Mouse (Mus musculus) CH12.LX (cell line): ENCODE measurements at regions not wholly inside any gene's neighbourhood (a gene's known extent, or its start where the extent isn't known, plus 50 kb on each side); places are given as distances from the start of the nearest gene placed in this dataset.

Experiments used
- DNase-seq: peaks from one replicate; pipeline ENCODE4 v3.0.0-alpha.2; 2013; ENCODE audit errors: extremely low read depth
- H3K27ac ChIP-seq: 2 replicates; pipeline ENCODE4 v1.5.1; 2012; ENCODE audit warnings: low read depth, mild to moderate bottlenecking, control low read depth, moderate library complexity; ENCODE audit not compliant: insufficient read depth
- H3K27me3 ChIP-seq: replicated peaks from 2 replicates; pipeline ENCODE3; 2012; ENCODE audit warnings: inconsistent platforms
- H3K36me3 ChIP-seq, 2 experiments: replicated peaks in 1 of 2; 2 replicates each; pipeline versions ENCODE3 to v1.6.1; 2012; ENCODE audit warnings: inconsistent platforms in 1 of 2, low read length in 1 of 2, mild to moderate bottlenecking in 1 of 2, mixed read lengths in 1 of 2, moderate library complexity in 1 of 2; ENCODE audit not compliant: control insufficient read depth in 1 of 2, insufficient read depth in 1 of 2
- H3K4me1 ChIP-seq, 2 experiments: 2 replicates each; pipeline ENCODE4 v1.6.1; 2012; ENCODE audit warnings: inconsistent platforms in 1 of 2, moderate library complexity in 1 of 2; ENCODE audit not compliant: insufficient read depth in 2 of 2, control insufficient read depth in 1 of 2
- H3K4me2 ChIP-seq: 2 replicates; pipeline ENCODE4 v1.6.1; 2012; ENCODE audit warnings: low read depth, mild to moderate bottlenecking, control low read depth; ENCODE audit not compliant: poor library complexity, insufficient read depth, severe bottlenecking
- H3K4me3 ChIP-seq, 3 experiments: fragments of 150-350 bp in 1 of 3; sonication (generic) in 1 of 3; replicated peaks in 1 of 3; 2 replicates each; pipeline versions ENCODE3 to v1.5.1; 2011 to 2012; ENCODE audit warnings: low read depth in 2 of 3, low read length in 2 of 3, mild to moderate bottlenecking in 2 of 3, moderate library complexity in 2 of 3, control low read depth in 1 of 3, improper control_type of control experiment in 1 of 3, inconsistent platforms in 1 of 3, mixed read lengths in 1 of 3; ENCODE audit not compliant: poor library complexity in 1 of 3
- H3K79me2 ChIP-seq: replicated peaks from 2 replicates; pipeline ENCODE4 v1.6.1; 2012; ENCODE audit warnings: mild to moderate bottlenecking, moderate library complexity; ENCODE audit not compliant: control insufficient read depth, poor library complexity, insufficient read depth, severe bottlenecking; ENCODE audit errors: extremely low read depth
- H3K9ac ChIP-seq: 2 replicates; pipeline ENCODE4 v1.6.1; 2012; ENCODE audit warnings: low read depth, mild to moderate bottlenecking, control low read depth, moderate library complexity; ENCODE audit not compliant: insufficient read depth
- H3K9me3 ChIP-seq: replicated peaks from 2 replicates; pipeline ENCODE3; 2012; ENCODE audit warnings: low read length, inconsistent platforms, mixed read lengths
- BHLHE40 ChIP-seq: IDR thresholded peaks from 2 replicates; pipeline ENCODE4 v1.6.1; 2011; ENCODE audit warnings: mild to moderate bottlenecking, low read depth, low read length, improper control_type of control experiment
- CHD1 ChIP-seq: IDR thresholded peaks from 2 replicates; pipeline ENCODE4 v1.6.1; 2012; ENCODE audit warnings: low read depth, low read length, improper control_type of control experiment, inconsistent platforms
- CTCF ChIP-seq, 2 experiments: IDR thresholded peaks in 1 of 2; conservative IDR thresholded peaks in 1 of 2; 2 replicates each; pipeline ENCODE4 v1.5.1; 2011 to 2012; ENCODE audit warnings: low read depth in 2 of 2, low read length in 2 of 2, improper control_type of control experiment in 1 of 2, inconsistent platforms in 1 of 2, mild to moderate bottlenecking in 1 of 2, moderate library complexity in 1 of 2
- ELF1 ChIP-seq: IDR thresholded peaks from 2 replicates; pipeline ENCODE4 v1.6.1; 2014; ENCODE audit warnings: low read depth, mild to moderate bottlenecking, inconsistent platforms, low read length, improper control_type of control experiment
- EP300 ChIP-seq: IDR thresholded peaks from 2 replicates; pipeline ENCODE4 v1.6.1; 2011; ENCODE audit warnings: low read length, improper control_type of control experiment
- ETS1 ChIP-seq: conservative IDR thresholded peaks from 2 replicates; pipeline ENCODE4 v1.6.1; 2012; ENCODE audit warnings: low read depth, mild to moderate bottlenecking, inconsistent platforms, low read length, improper control_type of control experiment, moderate library complexity
- GABPA ChIP-seq: IDR thresholded peaks from 2 replicates; pipeline ENCODE4 v1.6.1; 2012; ENCODE audit warnings: low read depth, low read length, improper control_type of control experiment, inconsistent platforms; ENCODE audit not compliant: insufficient replicate concordance
- HCFC1 ChIP-seq: IDR thresholded peaks from 2 replicates; pipeline ENCODE4 v1.6.1; 2012; ENCODE audit warnings: low read depth, mild to moderate bottlenecking, inconsistent platforms, low read length, improper control_type of control experiment
- IRF4 ChIP-seq: IDR thresholded peaks from 2 replicates; pipeline ENCODE4 v1.6.1; 2014; ENCODE audit warnings: low read depth, mild to moderate bottlenecking, inconsistent platforms, low read length, improper control_type of control experiment
- JUND ChIP-seq: conservative IDR thresholded peaks from 2 replicates; pipeline ENCODE4 v1.6.1; 2011; ENCODE audit warnings: low read depth, low read length, improper control_type of control experiment
- MAX ChIP-seq: IDR thresholded peaks from 2 replicates; pipeline ENCODE4 v1.6.1; 2011; ENCODE audit warnings: low read length, improper control_type of control experiment
- PAX5 ChIP-seq: IDR thresholded peaks from 2 replicates; pipeline ENCODE4 v1.6.1; 2012; ENCODE audit warnings: low read length, inconsistent platforms, mixed read lengths
- RAD21 ChIP-seq: IDR thresholded peaks from 2 replicates; pipeline ENCODE4 v1.6.1; 2011; ENCODE audit warnings: low read depth, mild to moderate bottlenecking, low read length, improper control_type of control experiment, moderate library complexity
- SIN3A ChIP-seq: IDR thresholded peaks from 2 replicates; pipeline ENCODE4 v1.6.1; 2012; ENCODE audit warnings: low read length, improper control_type of control experiment, inconsistent platforms
- SMC3 ChIP-seq: IDR thresholded peaks from 2 replicates; pipeline ENCODE4 v1.6.1; 2011; ENCODE audit warnings: low read depth, low read length, improper control_type of control experiment
- USF1 ChIP-seq: IDR thresholded peaks from 2 replicates; pipeline ENCODE4 v1.6.1; 2014; ENCODE audit warnings: low read depth, mild to moderate bottlenecking, inconsistent platforms, low read length, improper control_type of control experiment
- USF2 ChIP-seq: conservative IDR thresholded peaks from 2 replicates; pipeline ENCODE4 v1.6.1; 2011; ENCODE audit warnings: low read depth, low read length, improper control_type of control experiment
- ZKSCAN1 ChIP-seq: IDR thresholded peaks from 2 replicates; pipeline ENCODE4 v1.6.1; 2012; ENCODE audit warnings: low read depth, inconsistent platforms, low read length, improper control_type of control experiment, borderline replicate concordance
- ZMIZ1 ChIP-seq: IDR thresholded peaks from 2 replicates; pipeline ENCODE4 v1.6.1; 2012; ENCODE audit warnings: low read depth, mild to moderate bottlenecking, inconsistent platforms, low read length, improper control_type of control experiment
- dilution Hi-C: fragments of 300-500 bp; cut with MboI; formaldehyde crosslinking; loops from 2 replicates; pipeline ENCODE4 v1.14.3; 2020; ENCODE audit warnings: low sequenced_read_pairs; ENCODE audit not compliant: extremely low pct_unique_long_range_greater_than_20kb, extremely low pct_ligation_motif_present
- in situ Hi-C: fragments of 300-500 bp; cut with MboI; formaldehyde crosslinking; loops from 3 replicates; pipeline ENCODE4 v1.14.3; 2019; ENCODE audit warnings: low sequenced_read_pairs, low pct_ligation_motif_present, low pct_unique_long_range_greater_than_20kb, mixed read lengths

GRCm38 (mm10) chr16:78490245-78490644 is 86.3 kb downstream of the D16Ertd472e start:
- in situ Hi-C loops (no loop called here), dilution Hi-C loops (no loop called here)
- Histone ChIP-seq H3K36me3 (no peaks in the 10 kb centered on the region), H3K9me3 (peaks cover 2% of the 10 kb centered on the region), H3K27ac (no peak overlapping the region), H3K4me3 (no peak overlapping the region), H3K4me2 (peak overlapping the region; percentile 8), H3K79me2 (no peaks in the 10 kb centered on the region), H3K4me1 (peaks cover 0 to 24% of the 10 kb centered on the region in 2 experiments; a peak in 2 of 4 replicates), H3K27me3 (no peaks in the 10 kb centered on the region), H3K9ac (no peak overlapping the region)
- TF ChIP-seq SIN3A (peak; percentile 49; the same call in 1 of the 2 replicates), BHLHE40 (peak; percentile 39; the same call in 1 of the 2 replicates), CTCF (conservative IDR thresholded peaks at IDR 0.05 in 1 of 2, IDR thresholded peaks at IDR 0.05 in 1 of 2; ENCODE audit: low read depth in 2 of 2, low read length in 2 of 2) (no peak), ELF1 (0 out of 2 replicates have a peak, but pooled peaks have one; percentile 21), EP300 (0 out of 2 replicates have a peak, but pooled peaks have one; percentile 17)
- DNase-seq, result peak; percentile 48

- Histone ChIP-seq H3K79me2 (no peaks in the 10 kb centered on the region), H3K9me3 (peaks cover 2% of the 10 kb centered on the region), H3K27me3 (no peaks in the 10 kb centered on the region), H3K9ac (no peak overlapping the region), H3K36me3 (no peaks in the 10 kb centered on the region), H3K4me1 (peaks cover 0 to 24% of the 10 kb centered on the region in 2 experiments; a peak in 2 of 4 replicates), H3K27ac (no peak overlapping the region), H3K4me3 (no peak overlapping the region), H3K4me2 (no peak overlapping the region)
- in situ Hi-C loops (loop anchor here (10.0 kb wide), 1 partner anchor 135 kb away; no protein-coding TSS in a partner anchor), dilution Hi-C loops (no loop called here)
- DNase-seq, result no peak
- TF ChIP-seq ZKSCAN1, result no peak
- no peak for TF ChIP-seq USF2
- TF ChIP-seq GABPA, result no peak
- no peak for TF ChIP-seq ZMIZ1
- no peak for TF ChIP-seq ETS1
- no peak for TF ChIP-seq USF1
- no peak for TF ChIP-seq PAX5
- TF ChIP-seq CHD1, result no peak
- TF ChIP-seq RAD21, result no peak
- no peak for TF ChIP-seq HCFC1
- no peak for TF ChIP-seq MAX
- no peak for TF ChIP-seq EP300
- no peak for TF ChIP-seq SIN3A
- no peak for TF ChIP-seq SMC3
- no peak for TF ChIP-seq JUND
- no peak for TF ChIP-seq CTCF (conservative IDR thresholded peaks at IDR 0.05 in 1 of 2, IDR thresholded peaks at IDR 0.05 in 1 of 2; ENCODE audit: low read depth in 2 of 2, low read length in 2 of 2)
- no peak for TF ChIP-seq IRF4
- TF ChIP-seq BHLHE40, result no peak
Measured at GRCm38 (mm10) chr16:78489604-78490003, 86.9 kb downstream of the D16Ertd472e start.
